Mouse (Mus musculus): Measurements from ENCODE around the gene Pin1rt1. TPM values are rescaled to one million over a fixed set of nuclear protein-coding genes. Genes with fewer than 3 reads are reported as not detected.

Gene Pin1rt1
- total RNA-seq (2017): not detected in 2 replicates

- no peak for ATAC-seq (ENCODE audit: extremely low read depth, insufficient number of reproducible peaks, low FRiP score, poor library complexity, severe bottlenecking)
Measured at GRCm38 (mm10) chr2:104716279-104716678, at the start of gene Pin1rt1. Gene Pin1rt1, minus strand, starts transcription at chr2:104716379.

DNA sequence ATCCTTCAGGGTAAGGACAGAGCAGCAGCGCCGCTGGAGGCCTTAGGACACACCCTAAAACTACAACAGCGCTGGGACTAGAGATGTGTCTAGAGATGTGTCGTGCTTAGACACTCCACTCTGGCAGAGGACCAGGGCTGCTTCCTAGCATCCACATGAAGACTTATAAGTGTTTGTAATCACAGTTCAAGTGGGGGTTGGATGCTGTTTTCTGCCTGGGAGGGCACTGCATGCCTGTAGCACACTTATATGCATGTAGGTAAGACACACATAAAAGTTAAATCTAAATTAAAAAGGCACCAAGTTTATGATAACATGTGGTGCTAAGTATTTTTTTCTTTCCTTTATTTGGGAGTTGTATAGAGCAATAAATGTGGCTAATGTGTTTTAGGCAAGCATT, 47.8 kb upstream of the Pin1rt1 start:
- ATAC-seq (ENCODE audit: extremely low read depth, insufficient number of reproducible peaks, low FRiP score, poor library complexity, severe bottlenecking): no peak

- no peak for ATAC-seq (ENCODE audit: extremely low read depth, insufficient number of reproducible peaks, low FRiP score, poor library complexity, severe bottlenecking)
Measured at GRCm38 (mm10) chr2:104763134-104763703, 47.0 kb upstream of the Pin1rt1 start.

DNA sequence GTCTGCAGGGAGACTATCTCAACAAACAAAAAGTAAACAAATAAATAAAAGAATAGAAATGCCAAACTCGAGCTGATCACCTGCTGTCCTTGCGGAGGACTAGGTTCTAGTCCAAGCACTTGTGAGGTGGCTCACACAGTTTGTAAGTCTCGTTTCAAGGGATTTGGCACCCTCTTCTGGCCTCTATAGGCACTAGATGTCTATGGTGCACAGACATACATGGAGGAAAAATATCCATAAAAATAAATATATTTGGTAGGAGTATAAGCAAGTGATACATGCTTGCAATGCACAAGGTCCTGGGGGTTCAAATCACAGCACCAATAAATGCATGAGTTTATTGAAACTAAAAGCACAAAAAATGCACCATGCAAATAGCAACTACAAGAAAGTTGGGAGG, 34.4 kb upstream of the Pin1rt1 start:
- no peak for ATAC-seq (ENCODE audit: extremely low read depth, insufficient number of reproducible peaks, low FRiP score, poor library complexity, severe bottlenecking)

GRCm38 (mm10) chr2:104748652-104749183, 32.5 kb upstream of the Pin1rt1 start:
- ATAC-seq (ENCODE audit: extremely low read depth, insufficient number of reproducible peaks, low FRiP score, poor library complexity, severe bottlenecking): no peak

DNA sequence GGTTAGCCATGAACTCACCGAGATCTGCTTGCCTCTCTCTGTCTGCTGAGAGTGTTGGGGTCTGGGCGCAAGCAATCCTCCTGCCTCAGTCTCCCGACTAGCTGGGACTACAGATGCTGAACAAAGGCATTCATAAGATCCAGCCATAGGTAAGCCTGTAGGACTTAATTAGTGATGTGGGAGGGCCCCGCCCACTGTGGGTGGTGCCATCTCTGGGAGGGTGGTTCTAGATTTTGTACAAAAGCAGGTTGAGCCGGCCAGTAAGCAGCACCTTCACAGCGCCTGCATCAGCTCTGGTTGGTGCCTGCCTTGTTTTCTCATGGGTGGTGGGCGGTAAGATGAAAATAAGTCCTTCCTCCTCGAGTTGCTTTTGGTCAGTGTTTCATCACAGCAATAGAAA, 30.1 kb upstream of the Pin1rt1 start:
- no peak for ATAC-seq (ENCODE audit: extremely low read depth, insufficient number of reproducible peaks, low FRiP score, poor library complexity, severe bottlenecking)

DNA sequence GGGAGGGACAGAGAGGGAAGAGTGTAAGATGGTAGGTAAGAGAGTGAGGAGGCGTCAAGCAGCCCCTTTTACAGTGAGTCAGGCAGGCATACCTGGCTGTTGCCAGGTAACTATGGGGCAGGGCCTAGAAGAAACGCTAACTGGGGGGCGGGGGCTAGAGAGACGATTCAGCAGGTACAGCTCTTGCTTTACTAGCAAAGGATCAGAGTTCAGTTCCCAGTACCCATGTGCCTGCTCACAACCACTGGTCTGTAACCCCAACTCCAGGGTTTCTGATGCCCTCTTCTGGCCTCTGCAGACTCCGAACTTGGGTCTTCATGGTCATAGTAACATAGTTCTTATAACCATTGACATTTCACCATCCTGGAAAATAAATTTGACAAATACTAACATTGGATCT, 27.8 kb upstream of the Pin1rt1 start:
- ATAC-seq (ENCODE audit: extremely low read depth, insufficient number of reproducible peaks, low FRiP score, poor library complexity, severe bottlenecking): no peak

- ATAC-seq (ENCODE audit: extremely low read depth, insufficient number of reproducible peaks, low FRiP score, poor library complexity, severe bottlenecking): no peak
Measured at GRCm38 (mm10) chr2:104743160-104743559, 27.0 kb upstream of the Pin1rt1 start.

GRCm38 (mm10) chr2:104742741-104743064, 26.5 kb upstream of the Pin1rt1 start, which contains the start of gene Depdc7:
Gene Depdc7, minus strand, starts transcription at chr2:104742878.
- ATAC-seq (ENCODE audit: extremely low read depth, insufficient number of reproducible peaks, low FRiP score, poor library complexity, severe bottlenecking): 0 out of 2 replicates have a peak, but pooled peaks have one; percentile 23

DNA sequence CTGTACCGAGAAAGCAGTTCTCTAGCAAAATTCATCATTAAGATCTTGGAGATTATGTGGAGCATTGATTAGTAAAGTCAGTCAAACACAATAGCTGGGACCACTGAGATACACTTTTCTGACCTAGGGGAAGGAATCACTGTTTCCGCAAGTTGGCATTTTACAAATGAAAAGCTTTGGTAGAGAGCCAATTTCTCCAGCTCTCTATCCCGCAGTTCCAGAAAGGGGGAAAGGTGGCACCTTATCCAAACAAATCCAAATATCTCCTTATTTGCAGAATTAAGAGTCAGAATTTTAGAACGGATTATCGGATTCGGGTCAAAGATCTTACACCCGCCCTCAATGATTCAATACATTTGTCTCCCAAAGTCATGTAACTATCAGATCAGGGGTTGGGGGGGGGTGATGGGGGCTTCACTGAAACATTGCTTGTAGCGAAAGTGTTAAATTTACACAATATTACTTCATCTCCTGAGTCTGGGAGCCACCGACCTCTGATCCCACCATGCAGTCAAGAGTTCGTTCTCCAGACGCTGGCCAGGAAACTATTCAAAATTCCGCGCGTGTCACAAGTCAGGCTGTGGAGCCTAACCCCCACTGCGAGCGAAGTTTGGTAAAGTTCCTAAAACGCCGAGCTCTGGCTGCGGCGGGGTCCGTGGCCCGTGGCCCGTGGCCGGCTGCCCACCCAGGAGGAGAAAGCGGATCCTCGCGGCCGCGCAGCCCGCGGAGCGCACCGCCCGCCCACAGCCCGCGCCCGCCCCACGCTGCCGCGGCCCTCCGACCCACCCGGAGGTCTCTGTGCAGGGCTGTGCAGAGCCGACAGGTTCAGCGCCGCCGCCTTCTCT, 25.9 kb upstream of the Pin1rt1 start:
- ATAC-seq (ENCODE audit: extremely low read depth, insufficient number of reproducible peaks, low FRiP score, poor library complexity, severe bottlenecking): no peak

DNA sequence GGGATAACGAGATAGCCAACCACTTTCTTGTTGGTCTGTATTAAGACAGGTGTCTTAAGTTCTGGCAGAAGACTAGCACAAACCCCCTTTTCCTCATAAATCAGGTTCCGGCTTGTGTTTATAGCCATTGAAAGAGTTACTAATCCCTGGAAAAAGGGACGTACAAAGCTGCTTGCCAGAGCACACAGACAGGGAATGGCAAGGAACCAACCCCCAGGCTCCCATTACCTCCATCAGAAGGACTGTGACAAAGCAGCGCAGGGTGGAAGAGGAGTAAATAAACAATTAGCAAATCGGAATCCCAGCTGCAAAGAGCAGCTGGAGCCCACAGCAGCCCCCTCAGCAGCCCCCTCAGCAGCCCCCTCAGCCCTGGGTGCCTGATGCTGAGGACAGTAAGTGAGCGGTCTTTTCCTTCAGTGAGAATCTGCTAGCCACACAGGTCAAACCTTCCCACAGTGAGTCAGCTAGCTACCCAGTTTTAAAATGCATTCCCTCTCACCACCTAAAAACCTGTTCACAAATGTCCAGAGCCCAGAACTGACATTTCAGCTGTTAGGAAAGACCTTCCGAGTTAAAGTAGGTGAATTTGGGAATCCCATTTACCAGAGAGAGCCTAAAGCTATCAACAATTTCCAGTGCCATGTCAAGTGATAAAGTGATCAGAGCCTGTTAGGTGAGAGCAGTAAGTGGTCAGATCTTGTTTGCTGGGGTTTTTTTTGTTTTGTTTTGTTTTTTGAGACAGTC, 25.0 kb upstream of the Pin1rt1 start:
- no peak for ATAC-seq (ENCODE audit: extremely low read depth, insufficient number of reproducible peaks, low FRiP score, poor library complexity, severe bottlenecking)

DNA sequence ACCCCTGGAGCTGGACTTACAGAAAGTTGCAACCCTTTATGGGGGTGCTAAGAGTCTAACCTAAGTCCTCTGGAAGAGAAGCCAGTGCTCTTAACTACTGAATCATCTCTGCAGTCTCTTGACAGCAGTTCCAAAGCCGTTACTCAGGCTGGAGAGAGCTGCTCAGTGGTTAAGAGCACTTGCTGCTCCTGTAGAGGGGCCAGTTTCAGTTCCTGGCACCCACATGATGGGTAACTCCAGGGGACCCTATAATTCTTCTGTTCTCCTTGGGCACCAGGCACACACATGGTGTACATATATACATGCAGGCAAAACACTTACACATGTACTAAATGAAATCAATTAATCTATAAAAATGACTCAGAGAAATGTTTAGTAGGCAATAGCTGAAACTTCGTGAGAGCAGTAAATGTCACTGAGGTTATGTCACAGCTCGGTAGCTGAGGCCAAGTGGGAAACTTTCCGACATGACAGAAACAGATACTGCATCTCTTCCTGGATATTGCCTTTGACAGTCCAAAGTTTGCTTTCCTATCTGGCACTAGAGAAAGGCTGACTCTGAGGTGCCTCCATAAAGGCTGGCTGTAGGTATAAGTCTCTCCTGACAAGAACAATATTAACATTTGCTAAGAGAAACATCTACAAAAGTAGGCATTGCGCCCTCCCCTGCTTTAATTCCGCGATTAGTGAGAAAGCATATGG, 24.2 kb upstream of the Pin1rt1 start:
- no peak for ATAC-seq (ENCODE audit: extremely low read depth, insufficient number of reproducible peaks, low FRiP score, poor library complexity, severe bottlenecking)

DNA sequence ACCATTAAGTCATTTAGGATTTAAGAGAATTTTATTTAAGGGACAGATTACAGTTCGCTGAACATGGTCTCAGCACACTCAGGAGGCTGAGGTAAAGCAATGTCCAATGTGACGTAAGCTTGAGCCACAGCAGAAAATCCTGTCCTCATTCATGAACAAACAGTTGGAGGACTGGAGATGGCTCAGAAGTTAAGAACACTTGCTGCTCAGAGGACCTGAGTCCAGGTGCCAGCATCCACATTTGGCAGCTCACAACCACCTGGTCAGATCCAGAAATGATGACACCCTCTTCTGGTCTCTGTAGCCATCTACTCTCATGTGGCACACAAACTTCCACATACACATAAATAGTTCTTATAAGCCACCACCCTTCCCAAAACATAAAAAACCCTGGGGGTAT, 23.5 kb upstream of the Pin1rt1 start:
- no peak for ATAC-seq (ENCODE audit: extremely low read depth, insufficient number of reproducible peaks, low FRiP score, poor library complexity, severe bottlenecking)

GRCm38 (mm10) chr2:104736241-104736640, 20.1 kb upstream of the Pin1rt1 start:
- ATAC-seq (ENCODE audit: extremely low read depth, insufficient number of reproducible peaks, low FRiP score, poor library complexity, severe bottlenecking): no peak

DNA sequence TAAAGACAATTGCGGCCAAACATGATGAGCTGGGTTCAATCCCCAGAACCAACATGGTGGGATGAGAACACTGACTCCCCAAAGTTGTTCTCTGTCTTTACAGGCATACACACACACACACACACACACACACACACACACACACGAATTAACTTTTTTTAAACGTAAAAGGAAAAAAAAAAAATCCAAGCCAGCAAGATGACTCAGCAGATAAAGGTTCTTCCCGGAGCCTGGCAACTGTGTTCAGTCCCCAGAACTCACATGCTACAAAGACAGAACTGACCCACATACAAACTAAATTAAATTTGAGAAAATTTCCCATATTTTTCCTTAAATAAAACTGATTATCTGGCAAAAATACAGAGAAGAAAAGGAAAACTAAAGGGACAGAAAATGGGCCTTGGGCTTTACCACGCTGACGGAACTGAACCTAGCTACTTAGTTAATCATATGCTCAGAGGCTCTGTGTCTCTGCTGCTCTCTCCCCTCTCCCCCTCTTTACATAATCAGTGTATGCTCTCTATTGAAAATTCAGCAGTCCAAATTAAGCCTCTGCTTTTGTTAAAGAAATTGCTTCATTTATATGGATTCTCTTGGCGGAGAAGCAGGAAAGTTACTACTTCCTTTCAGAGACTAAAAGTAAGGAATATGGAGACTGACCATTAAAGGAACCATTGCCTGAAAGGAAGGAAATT, 16.5 kb upstream of the Pin1rt1 start:
- ATAC-seq (ENCODE audit: extremely low read depth, insufficient number of reproducible peaks, low FRiP score, poor library complexity, severe bottlenecking): no peak

DNA sequence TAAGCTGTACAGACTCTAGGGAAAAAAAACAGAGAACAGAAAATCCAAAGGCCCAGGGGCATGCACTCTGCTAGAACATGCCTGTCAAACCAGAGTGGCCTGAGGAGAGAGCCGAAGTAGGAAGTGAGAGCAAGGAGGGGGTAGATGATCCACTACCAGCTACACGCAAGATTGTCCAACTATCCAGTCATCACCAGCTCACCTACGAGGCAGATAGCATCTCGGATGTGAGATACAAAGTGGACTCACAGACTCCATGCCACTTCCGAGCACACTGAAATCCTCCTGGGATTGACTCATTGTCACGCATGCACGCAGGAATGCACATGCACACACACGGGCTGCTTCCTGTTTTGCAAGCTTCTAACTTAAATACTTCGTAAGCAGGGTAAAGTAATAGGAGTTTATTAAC, 15.9 kb upstream of the Pin1rt1 start:
- ATAC-seq (ENCODE audit: extremely low read depth, insufficient number of reproducible peaks, low FRiP score, poor library complexity, severe bottlenecking): peak; percentile 33; the same call in 1 of the 2 replicates

DNA sequence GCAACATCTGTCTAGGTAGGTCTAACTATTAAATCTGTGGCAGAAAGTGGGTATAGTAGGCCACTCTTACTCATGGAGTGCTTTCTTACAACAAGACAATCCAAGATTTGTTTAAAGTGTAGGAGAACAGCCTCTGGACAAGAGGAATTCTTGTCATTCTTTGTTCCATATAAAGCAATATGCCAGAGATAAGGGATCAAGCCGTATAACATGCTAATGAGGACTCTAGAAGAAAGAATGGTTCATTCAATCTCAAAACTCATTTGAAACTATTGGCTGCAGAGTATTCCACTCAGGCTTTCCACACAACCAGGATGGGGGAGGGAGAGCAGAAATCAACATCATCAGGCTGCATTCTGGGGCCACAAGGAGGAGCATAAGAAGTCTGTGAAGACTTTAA, 11.2 kb upstream of the Pin1rt1 start:
- ATAC-seq (ENCODE audit: extremely low read depth, insufficient number of reproducible peaks, low FRiP score, poor library complexity, severe bottlenecking): no peak

DNA sequence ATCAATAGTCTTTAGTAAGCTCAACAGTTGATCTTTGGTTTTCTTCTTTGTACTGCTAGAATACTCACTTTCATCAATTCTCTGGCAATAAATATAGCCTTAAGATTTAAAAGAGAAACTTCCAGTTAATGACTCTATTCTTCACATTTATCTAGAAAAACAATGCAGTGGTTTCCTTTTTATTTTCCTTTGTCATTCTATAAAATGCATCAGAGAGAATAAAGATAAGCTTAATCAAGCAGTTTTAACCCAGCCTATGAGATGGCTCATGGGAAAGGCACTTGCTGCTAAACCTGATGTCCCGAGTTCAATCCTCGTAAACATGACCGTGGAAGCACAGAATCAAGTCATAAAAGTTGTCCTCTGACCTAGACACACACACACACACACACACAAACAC, 5.8 kb upstream of the Pin1rt1 start:
- ATAC-seq (ENCODE audit: extremely low read depth, insufficient number of reproducible peaks, low FRiP score, poor library complexity, severe bottlenecking): no peak

DNA sequence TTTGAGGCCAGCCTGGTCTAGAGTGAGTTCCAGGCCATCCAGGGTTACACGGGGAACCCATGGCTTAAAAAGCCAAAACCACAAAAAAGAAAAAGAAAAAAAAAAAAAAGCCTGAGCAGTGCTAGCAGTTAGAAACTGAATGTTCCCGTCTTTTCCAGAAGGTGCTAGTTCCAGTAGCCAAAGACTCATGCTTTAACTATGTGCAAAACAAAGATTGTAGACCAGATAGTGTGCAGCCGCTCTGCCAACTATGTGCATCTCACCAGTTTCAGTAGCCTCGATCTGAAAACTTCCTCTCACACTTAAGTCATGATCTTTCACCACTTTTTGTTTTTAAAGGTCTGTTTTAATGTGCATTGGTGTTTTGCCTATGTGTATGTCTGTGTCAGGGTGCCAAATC, 1.6 kb upstream of the Pin1rt1 start:
- no peak for ATAC-seq (ENCODE audit: extremely low read depth, insufficient number of reproducible peaks, low FRiP score, poor library complexity, severe bottlenecking)

Data from neutrophil, adult 5-6 weeks (primary cell).